Mouse (Mus musculus) intestine, embryonic 16.5 days (tissue): ENCODE results near the gene Trmt2a. TPM values are rescaled to one million over a fixed set of nuclear protein-coding genes. Genes with fewer than 3 reads are reported as not detected.
A peak's percentile ranks its signal among the peaks of the same experiment; 100 is the strongest.

Source experiments
- ATAC-seq: fragments of 200-750 bp; cut with Nextera tagmentation; 2 replicates; pipeline ENCODE4 v1.8.0; 2017; ENCODE audit warnings: moderate TSS enrichment, moderate library complexity
- H3K27ac ChIP-seq: fragments of 300-500 bp; sonication (generic); 2 replicates; pipeline ENCODE4 v1.5.1; 2014; ENCODE audit warnings: mild to moderate bottlenecking, low read length
- H3K27me3 ChIP-seq: fragments of 300-500 bp; sonication (generic); replicated peaks from 2 replicates; pipeline ENCODE4 v1.6.1; 2014; ENCODE audit warnings: low read length, control low read depth, mixed read lengths; ENCODE audit not compliant: control insufficient read depth, insufficient read depth
- H3K36me3 ChIP-seq: fragments of 300-500 bp; sonication (generic); 2 replicates; pipeline ENCODE4 v1.6.1; 2014; ENCODE audit warnings: low read length, control low read depth; ENCODE audit not compliant: control insufficient read depth, insufficient read depth
- H3K4me1 ChIP-seq: fragments of 300-500 bp; sonication (generic); 2 replicates; pipeline ENCODE4 v1.6.1; 2014; ENCODE audit warnings: low read length, control low read depth, mixed read lengths; ENCODE audit not compliant: control insufficient read depth, insufficient read depth
- H3K4me2 ChIP-seq: fragments of 300-500 bp; sonication (generic); 2 replicates; pipeline ENCODE4 v1.6.1; 2014; ENCODE audit warnings: low read depth, low read length, control low read depth
- H3K4me3 ChIP-seq: fragments of 300-500 bp; sonication (generic); 2 replicates; pipeline ENCODE4 v1.5.1; 2014; ENCODE audit warnings: mild to moderate bottlenecking, low read length
- H3K9ac ChIP-seq: fragments of 300-500 bp; sonication (generic); 2 replicates; pipeline ENCODE4 v1.6.1; 2014; ENCODE audit warnings: low read depth, low read length
- H3K9me3 ChIP-seq: fragments of 300-500 bp; sonication (generic); 2 replicates; pipeline ENCODE4 v1.6.1; 2016; ENCODE audit warnings: low read length, control low read depth; ENCODE audit not compliant: control insufficient read depth
- WGBS: fragments of 180-500 bp; shearing (Covaris S2); extraction: QIAGEN DNeasy Blood & Tissue Kit; methylation state at CpG from one replicate; pipeline ENCODE4 v1.1.7; 2014; 5-methylcytosine and 5-hydroxymethylcytosine counted together
- polyA plus RNA-seq: library from polyadenylated mRNA; unstranded; fragments of >200 nt; fragmentation: Nextera tagmentation; extraction: Ambion mirVana; gene quantifications from 2 replicates; pipeline ENCODE4 v1.2.1, GENCODE M21; 2015

The Trmt2a gene
- 90.8 and 107 TPM in 2 replicates for polyA plus RNA-seq

DNA sequence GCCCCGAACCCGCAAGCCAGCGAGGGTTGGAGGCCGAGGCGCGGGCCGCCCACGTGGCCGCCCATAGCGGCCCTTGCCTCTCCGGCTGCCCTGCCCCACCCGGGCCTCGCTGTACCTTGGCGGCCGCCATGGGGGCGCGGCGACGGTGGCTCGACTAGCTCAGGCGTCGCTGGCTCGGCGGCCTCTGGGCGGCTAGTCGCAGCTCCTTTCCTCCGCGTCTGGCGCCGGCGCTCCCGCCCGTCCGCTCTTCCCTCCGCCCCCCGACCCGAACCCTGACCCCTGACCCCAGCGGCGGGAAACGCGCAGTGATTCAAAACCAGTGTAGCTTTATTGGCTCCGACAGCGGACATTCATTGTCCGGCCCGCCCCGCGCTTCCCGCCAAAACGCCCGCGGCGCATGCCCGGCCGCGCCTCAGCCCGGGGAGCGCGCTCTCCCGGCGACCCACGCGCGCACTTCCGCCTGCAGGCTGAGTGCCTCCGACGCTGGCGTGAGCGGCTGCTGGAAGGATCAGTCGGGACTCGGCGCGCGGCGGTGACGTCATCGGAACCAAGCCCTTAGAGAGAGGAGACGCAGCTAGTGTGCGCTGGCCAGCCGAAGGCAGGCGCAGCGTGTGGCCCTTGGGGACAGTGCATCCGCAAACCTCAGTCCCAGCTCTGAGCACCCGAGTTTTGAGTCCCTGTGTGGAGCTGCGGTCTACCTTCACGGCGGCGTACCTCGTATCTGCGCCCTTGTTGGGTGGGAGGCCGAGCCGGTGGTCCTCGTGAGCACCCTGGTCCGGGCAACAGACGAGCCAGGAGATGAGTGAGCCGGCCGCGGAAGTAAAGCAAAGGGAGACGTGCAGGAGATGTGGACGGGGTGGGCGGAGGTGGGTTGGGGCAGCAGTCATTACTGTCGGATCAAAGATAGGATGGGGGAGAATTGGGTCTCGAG, at the start of gene Trmt2a, which contains the start of gene Ranbp1:
TSS of gene Trmt2a (plus strand) at position 247 of the 931 bp plus-strand sequence.
TSS of gene Ranbp1 (minus strand) at position 300 of the 931 bp plus-strand sequence.
- WGBS: under 1% methylated on average over 96 of the region's 102 CpGs
- Histone ChIP-seq H3K4me3 (peak within 1 kb of the TSS; percentile 95), H3K9ac (peak within 1 kb of the TSS; percentile 94), H3K4me1 (peaks cover 34% of the 10 kb centered on the region), H3K4me2 (peak within 1 kb of the TSS; percentile 95), H3K27me3 (no peaks in the 10 kb centered on the region), H3K36me3 (peaks cover 37% of the 10 kb centered on the region), H3K9me3 (no peaks in the 10 kb centered on the region), H3K27ac (peak within 1 kb of the TSS; percentile 92)
- peak; percentile 97 for ATAC-seq

DNA sequence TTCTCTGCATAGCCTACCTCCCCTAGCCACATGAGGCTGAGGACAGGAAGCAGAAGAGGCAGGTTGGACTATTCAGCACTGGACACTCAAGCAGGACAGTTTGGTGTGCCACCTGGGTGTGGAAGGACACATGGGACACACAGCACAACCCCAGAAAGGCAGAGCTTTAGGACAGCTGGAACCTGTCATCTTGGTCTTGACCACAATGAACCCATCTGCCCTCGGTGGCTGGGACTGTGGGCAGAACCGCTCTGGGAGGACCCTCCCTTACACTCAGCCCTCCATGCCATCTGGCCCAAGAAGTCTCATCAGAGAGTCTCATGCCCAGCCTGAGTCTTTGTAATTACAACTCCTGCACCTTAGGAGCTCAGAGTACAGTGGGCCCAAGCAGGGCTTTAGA, 48.4 kb upstream of the Trmt2a start:
- Histone ChIP-seq H3K4me2 (no peak overlapping the region), H3K9ac (no peak overlapping the region), H3K27me3 (no peaks in the 10 kb centered on the region), H3K9me3 (no peaks in the 10 kb centered on the region), H3K4me1 (peaks cover 11% of the 10 kb centered on the region), H3K27ac (no peak overlapping the region), H3K4me3 (no peak overlapping the region), H3K36me3 (no peaks in the 10 kb centered on the region)
- 67% methylated on average over 2 of the region's 2 CpGs for WGBS
- no peak for ATAC-seq

DNA sequence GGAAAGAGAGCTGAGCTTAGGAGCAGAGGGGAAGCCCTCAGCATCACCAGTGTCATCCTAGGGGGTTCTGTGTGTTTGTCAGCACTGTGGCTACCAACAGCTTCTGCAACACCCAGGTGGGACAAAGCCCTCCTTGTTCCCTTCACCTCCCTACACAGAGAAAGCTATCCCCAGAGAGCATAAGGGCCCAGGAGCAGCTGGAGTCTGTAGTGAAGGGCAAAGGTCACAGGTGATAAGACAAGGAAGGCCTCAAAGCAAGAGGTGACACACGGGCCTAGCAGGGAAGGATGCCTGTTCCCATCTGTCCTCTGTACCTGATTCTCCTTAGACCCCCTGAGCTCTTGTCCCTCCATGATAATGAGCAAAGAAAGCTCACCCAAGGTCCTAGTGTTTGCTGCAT, 46.9 kb upstream of the Trmt2a start:
- H3K4me1 ChIP-seq: peaks cover 6% of the 10 kb centered on the region; the same call in 1 of the 2 replicates
- H3K36me3 ChIP-seq: no peaks in the 10 kb centered on the region
- H3K9me3 ChIP-seq: no peaks in the 10 kb centered on the region
- ATAC-seq: peak; percentile 64
- H3K9ac ChIP-seq: no peak overlapping the region
- H3K4me3 ChIP-seq: no peak overlapping the region
- 37% methylated on average over 1 of the region's 1 CpGs for WGBS
- H3K4me2 ChIP-seq: no peak overlapping the region
- H3K27ac ChIP-seq: no peak overlapping the region
- H3K27me3 ChIP-seq: no peaks in the 10 kb centered on the region

DNA sequence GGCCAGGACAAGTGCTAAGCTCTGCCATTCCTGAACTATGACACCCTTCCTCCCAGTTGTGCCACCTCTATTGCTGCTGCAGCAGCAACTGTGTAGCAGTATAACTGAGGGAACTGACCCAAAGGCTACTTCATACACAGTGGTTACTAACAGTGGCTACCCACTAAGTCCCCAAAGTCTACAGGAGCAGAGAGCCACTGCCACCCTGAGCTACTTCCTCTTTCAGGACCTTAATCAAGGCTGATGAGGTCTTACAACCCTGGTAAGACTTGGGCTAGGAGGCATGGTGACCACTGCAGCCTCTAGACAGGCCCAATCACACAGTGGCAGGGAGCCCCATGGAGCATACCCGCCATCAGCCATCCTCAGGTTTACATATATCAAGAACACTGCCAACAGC, 46.4 kb upstream of the Trmt2a start:
- Histone ChIP-seq H3K4me1 (peaks cover 6% of the 10 kb centered on the region; the same call in 1 of the 2 replicates), H3K27ac (no peak overlapping the region), H3K9me3 (no peaks in the 10 kb centered on the region), H3K4me2 (no peak overlapping the region), H3K27me3 (no peaks in the 10 kb centered on the region), H3K9ac (no peak overlapping the region), H3K4me3 (no peak overlapping the region), H3K36me3 (no peaks in the 10 kb centered on the region)
- ATAC-seq: no peak
- 96% methylated on average over 1 of the region's 1 CpGs for WGBS

DNA sequence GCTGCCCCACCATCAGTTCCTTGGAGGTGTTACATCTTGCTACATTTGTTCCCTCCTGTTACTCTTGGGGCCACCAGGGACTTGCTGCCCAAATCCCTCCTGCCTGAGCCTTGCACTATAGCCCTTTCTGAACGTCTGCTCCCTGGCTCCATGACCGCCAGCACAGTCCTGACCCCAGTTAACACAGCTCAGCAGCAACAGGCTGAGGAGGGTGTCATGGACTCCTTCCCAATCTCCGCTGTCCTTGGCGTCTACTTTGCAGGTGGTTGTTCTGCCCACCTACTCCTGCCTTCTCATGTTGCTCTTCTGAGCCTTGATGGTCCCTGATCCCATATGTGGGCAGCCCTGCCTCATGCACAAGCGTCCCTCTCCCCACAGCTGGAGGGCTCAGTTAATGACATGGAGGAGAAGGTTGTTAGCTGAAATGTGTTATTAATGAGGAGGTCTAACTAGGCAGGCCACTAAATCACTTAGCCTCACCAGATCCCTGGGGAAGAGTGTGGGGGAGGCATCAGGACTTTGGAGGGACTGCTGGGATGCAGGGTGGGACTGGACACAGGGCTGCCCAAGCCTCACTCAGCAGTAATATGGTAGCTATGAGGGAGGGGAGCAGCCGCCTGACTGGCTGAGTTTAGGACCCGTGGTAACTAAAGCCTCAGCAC, 44.9 kb upstream of the Trmt2a start:
- no peak overlapping the region for H3K4me2 ChIP-seq
- H3K27me3 ChIP-seq: no peaks in the 10 kb centered on the region
- 68% methylated on average over 7 of the region's 7 CpGs for WGBS
- no peak overlapping the region for H3K27ac ChIP-seq
- H3K4me3 ChIP-seq: no peak overlapping the region
- ATAC-seq: no peak
- H3K36me3 ChIP-seq: no peaks in the 10 kb centered on the region
- no peak overlapping the region for H3K9ac ChIP-seq
- no peaks in the 10 kb centered on the region for H3K9me3 ChIP-seq
- peaks cover 6% of the 10 kb centered on the region; the same call in 1 of the 2 replicates for H3K4me1 ChIP-seq

DNA sequence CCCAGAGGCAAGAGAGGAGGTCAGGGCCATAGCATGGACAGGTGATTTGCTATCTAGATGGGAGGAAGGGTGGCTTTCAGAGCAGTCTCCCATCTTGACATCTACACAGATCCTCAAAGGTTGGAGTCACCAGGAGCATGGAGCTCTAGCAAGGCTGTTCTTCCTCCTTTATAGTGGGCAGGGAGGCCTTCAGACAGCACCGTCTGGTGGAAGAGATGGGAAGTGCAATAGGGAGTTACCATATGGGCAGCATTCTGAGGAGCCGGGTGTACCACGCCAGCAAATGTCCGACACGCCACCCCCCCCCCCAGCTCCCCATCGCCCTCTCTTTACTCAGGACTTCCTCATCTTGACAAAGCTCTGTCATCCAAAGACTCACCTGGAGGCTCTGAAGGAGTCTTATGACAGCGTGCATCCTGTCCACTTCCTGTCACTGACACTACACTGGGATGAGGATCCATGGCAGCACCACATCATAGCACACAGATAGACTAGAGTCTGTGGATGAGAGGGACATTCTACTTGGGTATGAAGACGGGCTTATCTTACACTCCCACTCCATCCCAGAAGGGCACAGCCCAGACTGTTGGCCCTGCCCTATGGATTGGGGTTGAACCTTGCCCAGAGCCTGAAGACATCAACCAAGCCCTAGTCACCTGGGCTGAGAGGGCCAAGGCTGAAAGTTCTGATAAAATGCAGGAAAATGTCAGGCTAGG, 37.6 kb upstream of the Trmt2a start:
- Histone ChIP-seq H3K9me3 (no peaks in the 10 kb centered on the region), H3K27ac (no peak overlapping the region), H3K4me2 (no peak overlapping the region), H3K4me1 (peaks cover 9% of the 10 kb centered on the region; the same call in 1 of the 2 replicates), H3K36me3 (no peaks in the 10 kb centered on the region), H3K4me3 (no peak overlapping the region), H3K27me3 (0 out of 2 replicates have a peak, but pooled peaks cover 2% of the 10 kb centered on the region), H3K9ac (no peak overlapping the region)
- WGBS: 23% methylated on average over 8 of the region's 8 CpGs
- peak; percentile 65 for ATAC-seq

DNA sequence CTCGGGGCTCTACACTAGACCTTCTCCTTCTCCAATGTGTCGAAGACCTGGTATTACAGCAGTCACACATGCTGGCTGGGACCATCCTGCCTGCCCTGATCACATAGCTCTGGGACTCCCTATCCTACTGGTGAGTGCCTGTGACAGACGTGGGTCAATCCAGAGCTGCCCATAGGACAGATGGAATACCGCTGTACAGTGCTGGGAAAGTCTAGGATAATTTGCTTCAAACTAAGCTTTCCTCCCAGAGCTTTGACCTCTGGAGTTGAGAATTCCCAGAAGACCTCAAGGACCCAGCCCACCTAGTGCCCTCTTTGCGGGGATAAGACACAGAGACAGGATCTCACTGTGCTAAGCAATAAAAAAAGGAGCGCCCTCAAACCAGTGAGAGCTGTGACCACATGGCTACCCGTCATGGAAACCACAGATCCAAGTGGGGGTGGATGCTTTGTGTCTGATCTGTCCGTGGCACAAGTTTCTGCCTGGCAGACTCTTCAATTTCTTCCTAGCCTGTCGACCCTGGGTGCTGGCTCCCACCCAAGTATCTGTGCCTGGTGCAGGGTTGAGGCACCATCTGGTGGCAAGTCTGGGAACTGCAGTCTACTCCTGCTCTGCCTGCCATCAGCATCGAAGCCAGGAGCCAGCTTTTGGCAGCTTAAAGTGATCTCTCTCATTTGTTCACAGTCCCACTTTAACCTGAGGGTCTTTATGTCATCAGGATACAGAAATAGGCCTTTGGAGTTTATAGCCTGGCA, 36.9 kb upstream of the Trmt2a start:
- WGBS: 40% methylated on average over 10 of the region's 10 CpGs
- H3K4me3 ChIP-seq: no peak overlapping the region
- H3K36me3 ChIP-seq: no peaks in the 10 kb centered on the region
- 0 out of 2 replicates have a peak, but pooled peaks cover 2% of the 10 kb centered on the region for H3K27me3 ChIP-seq
- peaks cover 9% of the 10 kb centered on the region; the same call in 1 of the 2 replicates for H3K4me1 ChIP-seq
- H3K9me3 ChIP-seq: no peaks in the 10 kb centered on the region
- no peak overlapping the region for H3K9ac ChIP-seq
- no peak overlapping the region for H3K27ac ChIP-seq
- ATAC-seq: peak; percentile 53
- H3K4me2 ChIP-seq: no peak overlapping the region

DNA sequence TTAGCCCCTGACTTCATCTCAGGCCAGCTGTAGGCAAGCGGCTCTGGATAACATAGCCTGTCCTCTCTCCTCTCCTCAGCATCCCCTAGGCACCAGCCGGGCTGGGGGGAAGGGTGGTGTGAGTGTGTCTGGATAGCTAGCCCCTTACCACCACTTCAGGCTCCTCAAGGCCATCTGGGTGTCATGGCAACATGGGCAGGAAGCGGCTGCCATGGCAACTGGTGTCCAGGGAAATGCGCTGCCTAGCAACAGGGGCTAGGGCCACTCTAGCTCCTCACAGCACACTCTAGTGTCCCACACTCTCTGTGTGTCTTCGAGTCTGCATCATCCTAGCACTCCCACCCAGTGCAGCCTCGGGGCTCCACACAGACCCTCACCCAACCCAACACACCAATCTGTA, 34.8 kb upstream of the Trmt2a start:
- no peaks in the 10 kb centered on the region for H3K9me3 ChIP-seq
- peaks cover 9% of the 10 kb centered on the region; the same call in 1 of the 2 replicates for H3K4me1 ChIP-seq
- 43% methylated on average over 6 of the region's 6 CpGs for WGBS
- H3K4me2 ChIP-seq: no peak overlapping the region
- no peak overlapping the region for H3K4me3 ChIP-seq
- no peaks in the 10 kb centered on the region for H3K36me3 ChIP-seq
- 0 out of 2 replicates have a peak, but pooled peaks cover 2% of the 10 kb centered on the region for H3K27me3 ChIP-seq
- H3K9ac ChIP-seq: no peak overlapping the region
- no peak overlapping the region for H3K27ac ChIP-seq
- ATAC-seq: 0 out of 2 replicates have a peak, but pooled peaks have one; percentile 20
